Mouse (Mus musculus) intestine, embryonic 16.5 days (tissue): Measurements from ENCODE around the gene AB124611. TPM values are rescaled to one million over a fixed set of nuclear protein-coding genes. Genes with fewer than 3 reads are reported as not detected.
A peak's percentile ranks its signal among the peaks of the same experiment; 100 is the strongest.

Experiments used
- ATAC-seq: fragments of 200-750 bp; cut with Nextera tagmentation; 2 replicates; pipeline ENCODE4 v1.8.0; 2017; ENCODE audit warnings: moderate TSS enrichment, moderate library complexity
- H3K27ac ChIP-seq: fragments of 300-500 bp; sonication (generic); 2 replicates; pipeline ENCODE4 v1.5.1; 2014; ENCODE audit warnings: mild to moderate bottlenecking, low read length
- H3K27me3 ChIP-seq: fragments of 300-500 bp; sonication (generic); replicated peaks from 2 replicates; pipeline ENCODE4 v1.6.1; 2014; ENCODE audit warnings: low read length, control low read depth, mixed read lengths; ENCODE audit not compliant: control insufficient read depth, insufficient read depth
- H3K36me3 ChIP-seq: fragments of 300-500 bp; sonication (generic); 2 replicates; pipeline ENCODE4 v1.6.1; 2014; ENCODE audit warnings: low read length, control low read depth; ENCODE audit not compliant: control insufficient read depth, insufficient read depth
- H3K4me1 ChIP-seq: fragments of 300-500 bp; sonication (generic); 2 replicates; pipeline ENCODE4 v1.6.1; 2014; ENCODE audit warnings: low read length, control low read depth, mixed read lengths; ENCODE audit not compliant: control insufficient read depth, insufficient read depth
- H3K4me2 ChIP-seq: fragments of 300-500 bp; sonication (generic); 2 replicates; pipeline ENCODE4 v1.6.1; 2014; ENCODE audit warnings: low read depth, low read length, control low read depth
- H3K4me3 ChIP-seq: fragments of 300-500 bp; sonication (generic); 2 replicates; pipeline ENCODE4 v1.5.1; 2014; ENCODE audit warnings: mild to moderate bottlenecking, low read length
- H3K9ac ChIP-seq: fragments of 300-500 bp; sonication (generic); 2 replicates; pipeline ENCODE4 v1.6.1; 2014; ENCODE audit warnings: low read depth, low read length
- H3K9me3 ChIP-seq: fragments of 300-500 bp; sonication (generic); 2 replicates; pipeline ENCODE4 v1.6.1; 2016; ENCODE audit warnings: low read length, control low read depth; ENCODE audit not compliant: control insufficient read depth
- WGBS: fragments of 180-500 bp; shearing (Covaris S2); extraction: QIAGEN DNeasy Blood & Tissue Kit; methylation state at CpG from one replicate; pipeline ENCODE4 v1.1.7; 2014; 5-methylcytosine and 5-hydroxymethylcytosine counted together
- polyA plus RNA-seq: library from polyadenylated mRNA; unstranded; fragments of >200 nt; fragmentation: Nextera tagmentation; extraction: Ambion mirVana; gene quantifications from 2 replicates; pipeline ENCODE4 v1.2.1, GENCODE M21; 2015

AB124611 gene
- polyA plus RNA-seq, 1 experiment from 2014 or later: 3.2 TPM

GRCm38 (mm10) chr9:21497664-21498063, 28.3 kb upstream of the AB124611 start:
- Histone ChIP-seq H3K27ac (no peak overlapping the region), H3K36me3 (peaks cover 8% of the 10 kb centered on the region; the same call in 1 of the 2 replicates), H3K4me1 (no peaks in the 10 kb centered on the region), H3K4me3 (no peak overlapping the region), H3K4me2 (no peak overlapping the region), H3K9me3 (no peaks in the 10 kb centered on the region), H3K9ac (no peak overlapping the region), H3K27me3 (no peaks in the 10 kb centered on the region)
- ATAC-seq: no peak
- 93% methylated on average over 2 of the region's 2 CpGs for WGBS

- H3K27ac ChIP-seq: no peak overlapping the region
- H3K27me3 ChIP-seq: no peaks in the 10 kb centered on the region
- no peaks in the 10 kb centered on the region for H3K4me1 ChIP-seq
- no peak overlapping the region for H3K9ac ChIP-seq
- no peak overlapping the region for H3K4me2 ChIP-seq
- H3K36me3 ChIP-seq: peaks cover 12% of the 10 kb centered on the region; the same call in 1 of the 2 replicates
- ATAC-seq: no peak
- no peaks in the 10 kb centered on the region for H3K9me3 ChIP-seq
- no peak overlapping the region for H3K4me3 ChIP-seq
- WGBS: 88% methylated on average over 12 of the region's 12 CpGs
Measured at GRCm38 (mm10) chr9:21498284-21498902, 27.6 kb upstream of the AB124611 start.

- Histone ChIP-seq H3K4me3 (no peak overlapping the region), H3K36me3 (peaks cover 35% of the 10 kb centered on the region), H3K9ac (no peak overlapping the region), H3K27me3 (no peaks in the 10 kb centered on the region), H3K9me3 (no peaks in the 10 kb centered on the region), H3K27ac (no peak overlapping the region), H3K4me1 (0 out of 2 replicates have a peak, but pooled peaks cover 2% of the 10 kb centered on the region), H3K4me2 (no peak overlapping the region)
- 96% methylated on average over 8 of the region's 8 CpGs for WGBS
- no peak for ATAC-seq
Measured at GRCm38 (mm10) chr9:21503352-21503751, 22.6 kb upstream of the AB124611 start.

DNA sequence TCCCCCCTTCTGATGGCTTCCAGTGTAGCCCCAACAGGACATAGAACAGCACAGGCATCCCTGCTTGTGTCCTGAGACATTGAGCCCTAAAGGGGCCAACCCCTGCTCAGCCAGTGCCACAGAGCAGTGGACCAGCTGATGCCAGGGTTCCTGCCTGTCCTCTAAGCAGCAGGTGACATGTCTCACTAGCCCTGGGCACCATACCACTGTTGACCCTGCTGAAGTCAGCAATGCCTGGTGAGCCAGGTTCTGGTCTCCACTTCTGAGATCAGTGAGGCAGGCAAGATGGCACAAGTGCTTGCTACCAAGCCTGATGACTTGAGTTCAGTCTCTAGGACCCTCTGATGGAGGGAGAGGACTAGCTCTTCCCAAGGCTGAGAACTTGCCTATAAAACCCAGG, 20.2 kb upstream of the AB124611 start:
- H3K4me1 ChIP-seq: peaks cover 13% of the 10 kb centered on the region
- no peaks in the 10 kb centered on the region for H3K27me3 ChIP-seq
- ATAC-seq: no peak
- H3K36me3 ChIP-seq: peaks cover 27% of the 10 kb centered on the region
- no peak overlapping the region for H3K27ac ChIP-seq
- no peak overlapping the region for H3K4me2 ChIP-seq
- H3K9ac ChIP-seq: no peak overlapping the region
- H3K4me3 ChIP-seq: no peak overlapping the region
- no peaks in the 10 kb centered on the region for H3K9me3 ChIP-seq

DNA sequence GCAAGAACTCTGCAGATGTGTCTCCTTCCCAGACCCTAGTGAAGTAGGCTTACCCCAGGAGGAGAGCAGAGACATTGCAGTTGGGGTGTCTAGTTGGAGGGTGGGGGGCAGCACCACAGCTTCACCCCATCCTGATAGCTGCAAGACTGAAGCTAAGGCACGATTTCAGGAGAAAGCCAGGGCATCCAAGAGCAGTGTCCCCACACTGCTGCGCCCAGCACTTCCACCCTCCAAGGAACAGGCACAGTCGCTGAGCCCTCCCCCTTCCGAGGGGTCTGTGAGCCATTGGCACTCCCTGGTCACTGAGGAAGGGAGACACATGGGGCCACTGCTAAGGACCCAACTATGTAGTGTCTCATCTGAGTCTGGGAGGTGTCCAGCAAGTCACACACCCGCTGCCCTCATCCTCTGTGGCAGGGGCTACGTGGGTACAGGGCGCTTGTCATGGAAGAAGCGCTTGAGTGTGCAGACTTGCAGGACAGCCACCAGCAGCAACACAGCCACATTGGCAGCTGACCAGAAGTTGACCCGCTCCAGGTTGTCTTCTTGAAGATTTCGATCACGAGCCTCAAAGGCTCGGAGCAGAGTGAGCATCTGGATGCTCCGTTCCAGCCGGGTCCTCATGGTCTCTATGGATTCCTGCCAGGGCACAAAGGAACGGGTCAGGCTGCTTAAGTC, 18.1 kb upstream of the AB124611 start:
- Histone ChIP-seq H3K4me2 (no peak overlapping the region), H3K36me3 (peaks cover 27% of the 10 kb centered on the region)

GRCm38 (mm10) chr9:21508871-21509404, 17.0 kb upstream of the AB124611 start:
- Histone ChIP-seq H3K4me2 (peak overlapping the region; percentile 88), H3K27ac (no peak overlapping the region), H3K36me3 (peaks cover 20% of the 10 kb centered on the region), H3K4me3 (peak overlapping the region; percentile 80), H3K9me3 (no peaks in the 10 kb centered on the region), H3K4me1 (peaks cover 17% of the 10 kb centered on the region), H3K27me3 (no peaks in the 10 kb centered on the region), H3K9ac (peak overlapping the region; percentile 81; the same call in 1 of the 2 replicates)
- WGBS: 74% methylated on average over 7 of the region's 7 CpGs
- ATAC-seq: no peak

More for the DNA sequence above, 18.1 kb upstream of the AB124611 start:
- H3K27me3 ChIP-seq: no peaks in the 10 kb centered on the region
- H3K4me3 ChIP-seq: no peak overlapping the region
- peaks cover 17% of the 10 kb centered on the region for H3K4me1 ChIP-seq
- ATAC-seq: no peak
- no peak overlapping the region for H3K27ac ChIP-seq
- no peaks in the 10 kb centered on the region for H3K9me3 ChIP-seq
- WGBS: 87% methylated on average over 15 of the region's 15 CpGs
- no peak overlapping the region for H3K9ac ChIP-seq

- Histone ChIP-seq H3K9ac (peak within 1 kb of the TSS; percentile 81), H3K27me3 (no peaks in the 10 kb centered on the region), H3K4me1 (peaks cover 17% of the 10 kb centered on the region), H3K4me3 (peak within 1 kb of the TSS; percentile 80), H3K9me3 (no peaks in the 10 kb centered on the region), H3K4me2 (peak within 1 kb of the TSS; percentile 88), H3K36me3 (peaks cover 19% of the 10 kb centered on the region), H3K27ac (peak within 1 kb of the TSS; percentile 94)
- ATAC-seq: peak; percentile 98
- WGBS: under 1% methylated on average over 44 of the region's 44 CpGs
Measured at GRCm38 (mm10) chr9:21509772-21510688, 15.9 kb upstream of the AB124611 start, which contains the start of gene Tmed1. Tmed1 (minus strand) TSS chr9:21510252.

- H3K4me1 ChIP-seq: peaks cover 17% of the 10 kb centered on the region
- peak overlapping the region; percentile 81 for H3K9ac ChIP-seq
- peak overlapping the region; percentile 88 for H3K4me2 ChIP-seq
- peaks cover 17% of the 10 kb centered on the region for H3K36me3 ChIP-seq
- peak overlapping the region; percentile 80 for H3K4me3 ChIP-seq
- H3K27ac ChIP-seq: peak overlapping the region; percentile 94
- ATAC-seq: no peak
- no peaks in the 10 kb centered on the region for H3K9me3 ChIP-seq
- 1% methylated on average over 7 of the region's 7 CpGs for WGBS
- no peaks in the 10 kb centered on the region for H3K27me3 ChIP-seq
Measured at GRCm38 (mm10) chr9:21510689-21511015, 15.3 kb upstream of the AB124611 start.

GRCm38 (mm10) chr9:21511052-21511451, 14.9 kb upstream of the AB124611 start:
- WGBS: 79% methylated on average over 9 of the region's 9 CpGs
- Histone ChIP-seq H3K4me2 (peak overlapping the region; percentile 88), H3K27ac (peak overlapping the region; percentile 94), H3K9ac (peak overlapping the region; percentile 81), H3K4me3 (peak overlapping the region; percentile 80), H3K27me3 (no peaks in the 10 kb centered on the region), H3K36me3 (peaks cover 16% of the 10 kb centered on the region), H3K9me3 (no peaks in the 10 kb centered on the region), H3K4me1 (peaks cover 17% of the 10 kb centered on the region)
- ATAC-seq: no peak
